Mouse (Mus musculus) heart, postnatal 0 days (tissue): Measurements from ENCODE around the gene Mmp15. TPM values are rescaled to one million over a fixed set of nuclear protein-coding genes. Genes with fewer than 3 reads are reported as not detected.
"Not testable (repeated sequence)": the region's sequence is repeated elsewhere in the genome, so short reads cannot be mapped to it uniquely, and the experiment has no call there.

Experiments used
- ATAC-seq: fragments of 200-750 bp; cut with Nextera tagmentation; 2 replicates; pipeline ENCODE4 v1.8.0; 2017; ENCODE audit warnings: low read depth, moderate number of reproducible peaks, moderate library complexity; ENCODE audit not compliant: insufficient read depth
- DNase-seq: peaks from one replicate; pipeline ENCODE4 v3.0.0-alpha.2; 2016; ENCODE audit warnings: low spot score
- H3K27ac ChIP-seq: fragments of 300-500 bp; sonication (generic); 2 replicates; pipeline ENCODE4 v1.5.1; 2014; ENCODE audit warnings: low read depth, mild to moderate bottlenecking
- H3K27me3 ChIP-seq: fragments of 300-500 bp; sonication (generic); 2 replicates; pipeline ENCODE4 v1.6.1; 2014; ENCODE audit warnings: low read length, mixed read lengths; ENCODE audit not compliant: control insufficient read depth, insufficient read depth
- H3K36me3 ChIP-seq: fragments of 300-500 bp; sonication (generic); replicated peaks from 2 replicates; pipeline ENCODE4 v1.6.1; 2014; ENCODE audit warnings: low read length, mixed read lengths; ENCODE audit not compliant: control insufficient read depth, insufficient read depth
- H3K4me1 ChIP-seq: fragments of 300-500 bp; sonication (generic); 2 replicates; pipeline ENCODE4 v1.6.1; 2014; ENCODE audit warnings: antibody characterized with exemption; ENCODE audit not compliant: control insufficient read depth, insufficient read depth
- H3K4me2 ChIP-seq: fragments of 300-500 bp; sonication (generic); 2 replicates; pipeline ENCODE4 v1.6.1; 2014; ENCODE audit warnings: low read depth, mild to moderate bottlenecking, low read length, moderate library complexity
- H3K4me3 ChIP-seq: fragments of 300-500 bp; sonication (generic); 2 replicates; pipeline ENCODE4 v1.5.1; 2014; ENCODE audit warnings: low read depth, low read length
- H3K9ac ChIP-seq: fragments of 300-500 bp; sonication (generic); replicated peaks from 2 replicates; pipeline ENCODE4 v1.6.1; 2014; ENCODE audit warnings: low read depth, low read length, mixed read lengths
- H3K9me3 ChIP-seq: fragments of 300-500 bp; sonication (generic); replicated peaks from 2 replicates; pipeline ENCODE4 v1.6.1; 2016; ENCODE audit warnings: low read length; ENCODE audit not compliant: control insufficient read depth
- CTCF ChIP-seq: IDR thresholded peaks from 2 replicates; pipeline ENCODE4 v1.5.1; 2016; ENCODE audit warnings: antibody characterized with exemption, control low read depth, low read depth
- EP300 ChIP-seq: IDR thresholded peaks from 2 replicates; pipeline ENCODE4 v1.6.1; 2016; ENCODE audit warnings: antibody characterized with exemption, low read depth
- whole genome bisulfite sequencing: fragments of 180-500 bp; shearing (Covaris S2); extraction: QIAGEN DNeasy Blood & Tissue Kit; methylation state at CpG from one replicate; pipeline ENCODE4 v1.1.7; 2014; 5-methylcytosine and 5-hydroxymethylcytosine counted together
- polyA plus RNA-seq: library from polyadenylated mRNA; unstranded; fragments of >200 nt; fragmentation: Nextera tagmentation; extraction: Ambion mirVana; gene quantifications from 2 replicates; pipeline ENCODE4 v1.2.1, GENCODE M21; 2015
- total RNA-seq: library from RNA; depleted of rRNA; stranded (reverse); fragments of >200 nt; gene quantifications from 2 replicates; pipeline ENCODE4 v1.2.3, GENCODE M21; 2014; ENCODE audit warnings: low replicate concordance

Mmp15 gene
- total and polyA plus RNA-seq, 2 experiments from 2014 or later: 32.9 to 132 TPM

- H3K4me1 ChIP-seq: peaks cover 30% of the 10 kb centered on the region
- WGBS: 77% methylated on average over 7 of the region's 7 CpGs
Measured at GRCm38 (mm10) chr8:95375374-95375930, 23.4 kb downstream of the Mmp15 start.

GRCm38 (mm10) chr8:95376309-95376999 is 24.4 kb downstream of the Mmp15 start:
- no peaks in the 10 kb centered on the region for H3K27me3 ChIP-seq
- H3K36me3 ChIP-seq: peaks cover 18% of the 10 kb centered on the region
- ATAC-seq (no peak), DNase-seq (no peak)
- H3K4me1 ChIP-seq: peaks cover 36% of the 10 kb centered on the region
- H3K27ac ChIP-seq: no peak overlapping the region
- H3K9me3 ChIP-seq: no peaks in the 10 kb centered on the region
- no peak overlapping the region for H3K4me3 ChIP-seq
- TF ChIP-seq EP300 (no peak), CTCF (no peak)
- WGBS: 65% methylated on average over 12 of the region's 12 CpGs
- no peak overlapping the region for H3K9ac ChIP-seq
- H3K4me2 ChIP-seq: no peak overlapping the region

More at GRCm38 (mm10) chr8:95375374-95375930, 23.4 kb downstream of the Mmp15 start:
- no peak overlapping the region for H3K27ac ChIP-seq
- peaks cover 28% of the 10 kb centered on the region for H3K36me3 ChIP-seq
- no peaks in the 10 kb centered on the region for H3K9me3 ChIP-seq
- no peak overlapping the region for H3K9ac ChIP-seq
- H3K4me3 ChIP-seq: no peak overlapping the region
- no peaks in the 10 kb centered on the region for H3K27me3 ChIP-seq
- ATAC-seq: no peak
- TF ChIP-seq CTCF (no peak), EP300 (no peak)
- DNase-seq: no peak
- no peak overlapping the region for H3K4me2 ChIP-seq

- H3K27ac ChIP-seq: peak overlapping the region; percentile 85
- no peaks in the 10 kb centered on the region for H3K27me3 ChIP-seq
- peaks cover 11% of the 10 kb centered on the region for H3K36me3 ChIP-seq
- no peak overlapping the region for H3K9ac ChIP-seq
- no peak for TF ChIP-seq CTCF
- TF ChIP-seq EP300: no peak
- no peak for ATAC-seq
- peaks cover 38% of the 10 kb centered on the region for H3K4me1 ChIP-seq
- H3K9me3 ChIP-seq: no peaks in the 10 kb centered on the region
- 55% methylated on average over 4 of the region's 4 CpGs for WGBS
- no peak for DNase-seq
- no peak overlapping the region for H3K4me2 ChIP-seq
- no peak overlapping the region for H3K4me3 ChIP-seq
Measured at GRCm38 (mm10) chr8:95377101-95377500, 25.0 kb downstream of the Mmp15 start.

DNA sequence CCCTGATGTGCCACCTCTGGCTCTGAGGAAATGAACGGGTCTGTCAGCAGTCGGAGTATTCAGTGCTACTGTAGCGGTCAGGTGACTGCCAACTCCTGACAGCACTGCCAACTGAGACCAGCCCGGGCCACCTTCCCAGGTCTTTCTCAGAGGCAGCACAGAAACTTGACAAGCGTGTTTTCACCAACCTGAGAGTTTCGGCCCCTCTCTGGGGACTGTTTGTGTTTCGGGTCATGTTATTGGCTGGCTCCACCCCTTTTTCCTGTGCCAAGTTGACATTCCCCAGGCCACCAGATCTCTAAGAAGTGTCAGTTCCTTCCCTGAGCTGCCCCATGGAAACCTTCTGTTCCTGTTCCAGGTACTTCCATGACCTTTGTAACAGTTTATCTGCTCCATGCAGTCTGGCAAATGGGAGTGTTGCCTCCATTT is 25.8 kb downstream of the Mmp15 start:
- DNase-seq (peak; percentile 68), ATAC-seq (peak; percentile 67)
- Histone ChIP-seq H3K4me1 (peaks cover 38% of the 10 kb centered on the region), H3K4me2 (peak overlapping the region; percentile 36), H3K9me3 (no peaks in the 10 kb centered on the region), H3K27me3 (no peaks in the 10 kb centered on the region), H3K36me3 (peaks cover 4% of the 10 kb centered on the region; the same call in 1 of the 2 replicates), H3K27ac (peak overlapping the region; percentile 85), H3K9ac (no peak overlapping the region), H3K4me3 (no peak overlapping the region)
- WGBS: 8% methylated on average over 7 of the region's 7 CpGs
- no peak for TF ChIP-seq CTCF
- TF ChIP-seq EP300: peak; percentile 16; the same call in 1 of the 2 replicates

- H3K4me3 ChIP-seq, ATAC-seq, H3K36me3 ChIP-seq, H3K9me3 ChIP-seq, H3K9ac ChIP-seq, H3K4me2 ChIP-seq, H3K27me3 ChIP-seq, DNase-seq, H3K27ac ChIP-seq: not testable (repeated sequence)
- WGBS: 94% methylated on average over 11 of the region's 11 CpGs
- peaks cover 28% of the 10 kb centered on the region for H3K4me1 ChIP-seq
Measured at GRCm38 (mm10) chr8:95378928-95379327, 26.9 kb downstream of the Mmp15 start.

DNA sequence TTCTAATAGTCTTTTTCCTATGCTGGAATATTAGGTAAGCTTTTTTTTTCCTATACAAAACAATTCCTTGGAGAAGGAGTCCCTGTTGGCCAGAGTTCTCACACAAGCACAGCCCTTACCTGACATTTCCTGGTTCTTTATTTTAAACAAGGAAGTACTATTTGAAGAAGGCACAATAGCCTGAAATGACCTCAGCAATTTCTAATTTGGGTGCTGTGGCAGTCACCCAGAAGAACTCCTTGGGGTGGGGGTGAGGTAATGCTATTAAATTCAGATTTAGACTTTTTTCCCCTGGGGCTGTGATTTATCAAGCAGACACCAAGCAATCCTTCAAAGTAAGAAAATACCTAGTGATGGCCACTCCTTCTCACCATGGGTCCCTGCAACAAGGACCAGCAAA is 28.9 kb downstream of the Mmp15 start:
- Histone ChIP-seq H3K27ac (peak overlapping the region; percentile 17; the same call in 1 of the 2 replicates), H3K4me3 (no peak overlapping the region), H3K4me1 (peaks cover 25% of the 10 kb centered on the region), H3K4me2 (no peak overlapping the region), H3K27me3 (no peaks in the 10 kb centered on the region), H3K9me3 (no peaks in the 10 kb centered on the region), H3K36me3 (no peaks in the 10 kb centered on the region), H3K9ac (no peak overlapping the region)
- TF ChIP-seq CTCF (no peak), EP300 (no peak)
- DNase-seq: no peak
- no peak for ATAC-seq
